Mouse (Mus musculus) forebrain, embryonic 11.5 days (tissue): ENCODE results near the gene Olfr493. TPM values are rescaled to one million over a fixed set of nuclear protein-coding genes. Genes with fewer than 3 reads are reported as not detected.

Source experiments
- ATAC-seq: fragments of 200-750 bp; cut with Nextera tagmentation; replicated peaks from 2 replicates; pipeline ENCODE4 v1.8.0; 2017; ENCODE audit warnings: moderate TSS enrichment; ENCODE audit not compliant: low FRiP score
- DNase-seq: peaks from one replicate; pipeline ENCODE4 v3.0.0-alpha.2; 2017; ENCODE audit warnings: low spot score
- H3K27ac ChIP-seq: fragments of 300-500 bp; sonication (generic); 2 replicates; pipeline ENCODE4 v1.5.1; 2014; ENCODE audit warnings: low read depth, low read length
- H3K27me3 ChIP-seq: fragments of 300-500 bp; sonication (generic); 2 replicates; pipeline ENCODE4 v1.6.1; 2014; ENCODE audit warnings: mild to moderate bottlenecking, low read length, mixed read lengths; ENCODE audit not compliant: control insufficient read depth, insufficient read depth
- H3K36me3 ChIP-seq: fragments of 300-500 bp; sonication (generic); 2 replicates; pipeline ENCODE4 v1.6.1; 2014; ENCODE audit warnings: mild to moderate bottlenecking, low read length, moderate library complexity, mixed read lengths; ENCODE audit not compliant: control insufficient read depth, insufficient read depth
- H3K4me1 ChIP-seq: fragments of 300-500 bp; sonication (generic); replicated peaks from 2 replicates; pipeline ENCODE4 v1.6.1; 2014; ENCODE audit warnings: low read length, mixed read lengths; ENCODE audit not compliant: control insufficient read depth, insufficient read depth
- H3K4me2 ChIP-seq: fragments of 300-500 bp; sonication (generic); 2 replicates; pipeline ENCODE4 v1.6.1; 2014; ENCODE audit warnings: low read depth, mild to moderate bottlenecking, low read length, moderate library complexity, mixed read lengths; ENCODE audit not compliant: severe bottlenecking
- H3K4me3 ChIP-seq: fragments of 300-500 bp; sonication (generic); 2 replicates; pipeline ENCODE4 v1.5.1; 2014; ENCODE audit warnings: low read depth, low read length
- H3K9ac ChIP-seq: fragments of 300-500 bp; sonication (generic); 2 replicates; pipeline ENCODE4 v1.6.1; 2014; ENCODE audit warnings: low read length
- H3K9me3 ChIP-seq: fragments of 300-500 bp; sonication (generic); 2 replicates; pipeline ENCODE4 v1.6.1; 2016; ENCODE audit warnings: low read length, mixed read lengths; ENCODE audit not compliant: control insufficient read depth
- WGBS: fragments of 180-500 bp; shearing (Covaris S2); extraction: QIAGEN DNeasy Blood & Tissue Kit; methylation state at CpG from one replicate; pipeline ENCODE4 v1.1.7; 2014; 5-methylcytosine and 5-hydroxymethylcytosine counted together
- polyA plus RNA-seq: library from polyadenylated mRNA; unstranded; fragments of >200 nt; fragmentation: Nextera tagmentation; extraction: Ambion mirVana; gene quantifications from 2 replicates; pipeline ENCODE4 v1.2.1, GENCODE M21; 2014

Gene Olfr493
- polyA plus RNA-seq = not detected in 2 replicates

GRCm38 (mm10) chr7:108346879-108347278 is at the start of gene Olfr493:
Olfr493 (minus strand) TSS chr7:108346979.
- no peak within 1 kb of the TSS for H3K9ac ChIP-seq
- H3K27me3 ChIP-seq = no peaks in the 10 kb centered on the region
- 74% methylated on average over 1 of the region's 1 CpGs for WGBS
- no peak within 1 kb of the TSS for H3K4me3 ChIP-seq
- no peaks in the 10 kb centered on the region for H3K4me1 ChIP-seq
- H3K9me3 ChIP-seq = no peaks in the 10 kb centered on the region
- DNase-seq = no peak
- ATAC-seq = no peak
- no peak within 1 kb of the TSS for H3K4me2 ChIP-seq
- H3K27ac ChIP-seq = no peak within 1 kb of the TSS
- H3K36me3 ChIP-seq = no peaks in the 10 kb centered on the region

GRCm38 (mm10) chr7:108392867-108393266 is 46.1 kb upstream of the Olfr493 start, which contains the start of gene Olfr495:
Olfr495 (plus strand) TSS chr7:108393167.
- Histone ChIP-seq H3K4me2 (no peak within 1 kb of the TSS), H3K27ac (no peak within 1 kb of the TSS), H3K36me3 (no peaks in the 10 kb centered on the region), H3K4me1 (no peaks in the 10 kb centered on the region), H3K27me3 (no peaks in the 10 kb centered on the region), H3K4me3 (no peak within 1 kb of the TSS), H3K9ac (no peak within 1 kb of the TSS), H3K9me3 (no peaks in the 10 kb centered on the region)
- no peak for DNase-seq
- WGBS = 89% methylated on average over 1 of the region's 1 CpGs
- no peak for ATAC-seq

- Histone ChIP-seq H3K4me1 (no peaks in the 10 kb centered on the region), H3K4me2 (no peak within 1 kb of the TSS), H3K9me3 (no peaks in the 10 kb centered on the region), H3K9ac (no peak within 1 kb of the TSS), H3K27me3 (no peaks in the 10 kb centered on the region), H3K4me3 (no peak within 1 kb of the TSS), H3K27ac (no peak within 1 kb of the TSS), H3K36me3 (no peaks in the 10 kb centered on the region)
- ATAC-seq (no peak), DNase-seq (no peak)
- WGBS = 85% methylated on average over 3 of the region's 3 CpGs
Observed at GRCm38 (mm10) chr7:108365035-108365434, 18.3 kb upstream of the Olfr493 start, which contains the start of gene Olfr494. Olfr494 (plus strand) TSS chr7:108365335.

DNA sequence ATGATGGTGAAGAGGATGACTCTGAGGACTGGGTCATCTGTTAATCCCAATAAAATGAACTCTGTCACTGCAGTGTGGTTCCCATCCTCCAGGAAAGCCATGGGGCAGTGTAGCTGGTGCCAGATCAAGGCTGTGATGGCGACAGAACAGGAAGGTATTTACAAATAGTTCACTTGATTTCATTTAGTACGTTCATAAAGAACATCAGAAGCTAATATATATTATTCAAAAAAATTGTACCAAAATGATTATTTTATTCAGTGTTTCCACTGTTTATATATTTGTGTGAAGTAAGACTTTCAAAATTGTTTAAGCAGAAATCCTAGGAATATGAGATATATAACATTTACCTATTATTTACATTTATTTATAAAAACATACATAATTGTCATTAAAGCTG is 23.2 kb downstream of the Olfr493 start, which contains the start of gene Olfr492:
Olfr492 (minus strand) TSS at position 101 of the 400 bp plus-strand sequence.
- WGBS = 79% methylated on average over 2 of the region's 2 CpGs
- H3K27me3 ChIP-seq = no peaks in the 10 kb centered on the region
- no peak for ATAC-seq

DNA sequence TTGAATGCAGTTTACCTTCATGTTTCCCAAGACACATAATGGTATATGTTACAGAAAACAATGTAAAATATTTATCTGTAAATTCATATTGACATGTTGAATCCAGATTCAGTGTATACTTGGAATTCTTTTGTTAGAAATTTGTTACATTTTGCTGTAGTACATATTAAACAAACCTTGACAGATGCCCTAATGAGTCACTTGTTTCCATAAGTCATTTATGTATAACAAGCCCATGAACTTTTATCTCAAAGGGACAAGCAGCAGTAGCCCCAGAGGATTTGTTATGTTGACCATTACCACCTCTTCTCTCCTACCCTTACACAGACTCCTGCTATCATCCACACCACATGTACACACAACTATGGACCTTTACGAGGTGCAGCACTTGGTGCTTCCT is 33.6 kb downstream of the Olfr493 start, which contains the start of gene Olfr491:
Olfr491 (plus strand) TSS at position 301 of the 400 bp plus-strand sequence.
- no peak for DNase-seq
- Histone ChIP-seq H3K27ac (no peak within 1 kb of the TSS), H3K4me1 (no peaks in the 10 kb centered on the region), H3K27me3 (no peaks in the 10 kb centered on the region), H3K9ac (no peak within 1 kb of the TSS), H3K9me3 (no peaks in the 10 kb centered on the region), H3K4me2 (no peak within 1 kb of the TSS), H3K4me3 (no peak within 1 kb of the TSS), H3K36me3 (no peaks in the 10 kb centered on the region)
- ATAC-seq = no peak
- WGBS = 68% methylated on average over 1 of the region's 1 CpGs

More for the DNA sequence above, 23.2 kb downstream of the Olfr493 start, which contains the start of gene Olfr492:
- Histone ChIP-seq H3K27ac (no peak within 1 kb of the TSS), H3K36me3 (no peaks in the 10 kb centered on the region), H3K4me2 (no peak within 1 kb of the TSS), H3K4me3 (no peak within 1 kb of the TSS), H3K9ac (no peak within 1 kb of the TSS), H3K9me3 (no peaks in the 10 kb centered on the region), H3K4me1 (no peaks in the 10 kb centered on the region)
- no peak for DNase-seq

Other genes starting within 250 kb of the Olfr493 start
- gene Olfr482, start 249.4 kb downstream of the Olfr493 start, polyA plus RNA-seq = not detected in 2 replicates
- not detected in 2 replicates for gene Olfr483, start 246.1 kb downstream of the Olfr493 start, polyA plus RNA-seq
- not detected in 2 replicates for gene Olfr484, start 219.5 kb downstream of the Olfr493 start, polyA plus RNA-seq
- not detected in 2 replicates for gene Olfr485, start 187.1 kb downstream of the Olfr493 start, polyA plus RNA-seq
- gene Olfr486, start 174.2 kb downstream of the Olfr493 start, polyA plus RNA-seq = not detected in 2 replicates
- not detected in 2 replicates for gene Olfr487, start 132.3 kb downstream of the Olfr493 start, polyA plus RNA-seq
- gene Olfr488, start 88.6 kb downstream of the Olfr493 start, polyA plus RNA-seq = not detected in 2 replicates
- not detected in 2 replicates for gene Olfr490, start 58.0 kb downstream of the Olfr493 start, polyA plus RNA-seq
- gene Olfr491, start 33.5 kb downstream of the Olfr493 start, polyA plus RNA-seq = not detected in 2 replicates
- gene Olfr492, start 23.3 kb downstream of the Olfr493 start, polyA plus RNA-seq = not detected in 2 replicates
- not detected in 2 replicates for gene Olfr494, start 18.4 kb upstream of the Olfr493 start, polyA plus RNA-seq
- not detected in 2 replicates for gene Olfr495, start 46.2 kb upstream of the Olfr493 start, polyA plus RNA-seq
- not detected in 2 replicates for gene Olfr497, start 73.4 kb upstream of the Olfr493 start, polyA plus RNA-seq
- not detected in 2 replicates for gene Olfr498, start 118.3 kb upstream of the Olfr493 start, polyA plus RNA-seq
- not detected in 2 replicates for gene Olfr502, start 178.1 kb upstream of the Olfr493 start, polyA plus RNA-seq
- not detected in 2 replicates for gene Olfr503, start 197.5 kb upstream of the Olfr493 start, polyA plus RNA-seq
- gene Olfr504, start 218.8 kb upstream of the Olfr493 start, polyA plus RNA-seq = not detected in 2 replicates